Mouse (Mus musculus) stomach, postnatal 0 days (tissue): ENCODE measurements at regions not wholly inside any gene's neighbourhood (a gene's known extent, or its start where the extent isn't known, plus 50 kb on each side); places are given as distances from the start of the nearest gene placed in this dataset.

ENCODE experiments used
- ATAC-seq: fragments of 200-750 bp; cut with Nextera tagmentation; 2 replicates; pipeline ENCODE4 v1.8.0; 2017; ENCODE audit not compliant: low FRiP score, low TSS enrichment
- DNase-seq: peaks from one replicate; pipeline ENCODE4 v3.0.0-alpha.2; 2016; ENCODE audit warnings: low spot score
- H3K27ac ChIP-seq: fragments of 300-500 bp; sonication (generic); replicated peaks from 2 replicates; pipeline ENCODE4 v1.5.1; 2014; ENCODE audit warnings: mild to moderate bottlenecking, control low read depth
- H3K27me3 ChIP-seq: fragments of 300-500 bp; sonication (generic); 2 replicates; pipeline ENCODE4 v1.6.1; 2014; ENCODE audit warnings: low read length; ENCODE audit not compliant: control insufficient read depth, insufficient read depth
- H3K36me3 ChIP-seq: fragments of 300-500 bp; sonication (generic); 2 replicates; pipeline ENCODE4 v1.6.1; 2014; ENCODE audit warnings: low read length, mixed read lengths; ENCODE audit not compliant: control insufficient read depth, insufficient read depth
- H3K4me1 ChIP-seq: fragments of 300-500 bp; sonication (generic); replicated peaks from 2 replicates; pipeline ENCODE4 v1.6.1; 2014; ENCODE audit warnings: antibody characterized with exemption; ENCODE audit not compliant: control insufficient read depth, insufficient read depth
- H3K4me2 ChIP-seq: fragments of 300-500 bp; sonication (generic); replicated peaks from 2 replicates; pipeline ENCODE4 v1.6.1; 2014; ENCODE audit warnings: low read depth, mild to moderate bottlenecking, control low read depth, moderate library complexity
- H3K4me3 ChIP-seq: fragments of 300-500 bp; sonication (generic); 2 replicates; pipeline ENCODE4 v1.5.1; 2014; ENCODE audit warnings: low read depth, low read length, control low read depth
- H3K9ac ChIP-seq: fragments of 300-500 bp; sonication (generic); 2 replicates; pipeline ENCODE4 v1.6.1; 2014; ENCODE audit warnings: mild to moderate bottlenecking, low read length, control low read depth, mixed read lengths
- H3K9me3 ChIP-seq: fragments of 300-500 bp; sonication (generic); 2 replicates; pipeline ENCODE4 v1.6.1; 2016; ENCODE audit warnings: low read length; ENCODE audit not compliant: control insufficient read depth
- CTCF ChIP-seq: IDR thresholded peaks from 2 replicates; pipeline ENCODE4 v1.5.1; 2016; ENCODE audit warnings: antibody characterized with exemption, low read depth, mild to moderate bottlenecking, moderate library complexity
- EP300 ChIP-seq: optimal IDR thresholded peaks from 2 replicates; pipeline ENCODE3; 2016; ENCODE audit warnings: antibody characterized with exemption
- WGBS: fragments of 180-500 bp; shearing (Covaris S2); extraction: QIAGEN DNeasy Blood & Tissue Kit; methylation state at CpG from one replicate; pipeline ENCODE4 v1.1.7; 2014; 5-methylcytosine and 5-hydroxymethylcytosine counted together

DNA sequence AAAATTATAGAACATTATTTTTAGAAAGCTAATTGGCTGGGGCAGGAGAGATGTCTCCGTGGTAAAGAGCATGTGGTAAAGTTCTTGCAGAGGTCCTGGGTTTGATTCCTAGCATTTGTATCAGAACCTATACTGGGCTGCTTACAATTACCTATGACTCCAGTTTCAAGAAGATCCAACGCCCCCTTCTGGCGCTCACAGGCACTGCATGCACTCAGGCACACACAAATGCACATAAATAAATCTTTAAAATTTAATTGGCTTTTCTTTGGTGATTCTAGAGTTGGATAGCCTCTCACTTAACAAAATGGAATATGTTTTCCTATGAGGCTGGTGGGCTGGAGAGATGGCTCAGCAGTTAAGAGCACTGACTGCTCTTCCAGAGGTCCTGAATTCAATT lies 219.0 kb upstream of the Amigo2 start:
- no peak overlapping the region for H3K4me3 ChIP-seq
- H3K9ac ChIP-seq, result no peak overlapping the region
- H3K27me3 ChIP-seq, result no peaks in the 10 kb centered on the region
- no peaks in the 10 kb centered on the region for H3K9me3 ChIP-seq
- DNase-seq, result no peak
- no peak overlapping the region for H3K4me2 ChIP-seq
- 63% methylated on average over 3 of the region's 3 CpGs for WGBS
- no peak for TF ChIP-seq EP300
- peak; percentile 46 for TF ChIP-seq CTCF
- H3K36me3 ChIP-seq, result no peaks in the 10 kb centered on the region
- H3K27ac ChIP-seq, result no peak overlapping the region
- ATAC-seq, result no peak
- H3K4me1 ChIP-seq, result no peaks in the 10 kb centered on the region

DNA sequence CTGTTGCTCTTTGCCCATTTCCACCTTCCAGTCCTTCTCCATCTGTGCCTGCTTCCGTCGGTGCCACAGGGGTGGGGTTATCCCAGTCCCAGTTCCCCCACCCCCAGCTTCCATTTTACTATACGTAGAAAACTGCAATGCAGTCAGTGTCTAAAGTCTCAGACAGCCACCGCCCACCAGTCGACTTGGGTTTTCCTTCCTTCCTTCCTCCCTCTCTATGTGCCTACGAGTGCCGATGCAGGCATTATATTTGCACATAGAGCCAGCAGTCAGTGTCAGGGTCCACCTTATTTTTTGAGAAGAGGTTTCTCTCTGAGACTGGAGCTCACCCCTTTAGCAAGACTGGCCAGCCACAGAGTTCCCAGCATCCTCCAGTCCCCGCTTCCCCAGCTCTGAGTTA lies 218.3 kb upstream of the Amigo2 start:
- no peak overlapping the region for H3K27ac ChIP-seq
- no peaks in the 10 kb centered on the region for H3K36me3 ChIP-seq
- no peaks in the 10 kb centered on the region for H3K4me1 ChIP-seq
- no peak for ATAC-seq
- DNase-seq, result no peak
- TF ChIP-seq EP300, result no peak
- TF ChIP-seq CTCF, result no peak
- H3K4me2 ChIP-seq, result no peak overlapping the region
- no peaks in the 10 kb centered on the region for H3K9me3 ChIP-seq
- no peaks in the 10 kb centered on the region for H3K27me3 ChIP-seq
- WGBS, result 84% methylated on average over 8 of the region's 8 CpGs
- no peak overlapping the region for H3K4me3 ChIP-seq
- no peak overlapping the region for H3K9ac ChIP-seq

DNA sequence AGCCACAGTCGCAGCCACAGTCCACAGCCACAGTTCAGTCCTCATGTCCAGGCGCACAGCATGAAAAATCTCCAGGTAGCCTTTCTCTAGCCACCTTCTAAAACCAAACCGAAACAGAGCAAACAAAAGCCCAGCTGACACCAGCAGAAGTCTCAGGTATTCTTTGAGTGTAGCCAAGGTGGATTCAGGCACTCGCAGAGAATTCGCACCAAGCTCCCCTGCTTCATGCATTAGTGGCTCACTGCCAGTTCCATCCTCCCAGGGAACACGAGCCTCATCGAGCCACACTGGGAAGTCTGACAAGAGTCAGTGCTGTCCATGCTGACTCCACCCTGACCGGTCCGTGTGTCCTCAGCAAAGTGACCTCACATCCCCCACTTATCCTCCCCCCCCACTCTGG lies 217.7 kb upstream of the Amigo2 start:
- DNase-seq (no peak), ATAC-seq (no peak)
- WGBS, result 80% methylated on average over 9 of the region's 9 CpGs
- Histone ChIP-seq H3K4me1 (no peaks in the 10 kb centered on the region), H3K27me3 (no peaks in the 10 kb centered on the region), H3K4me2 (no peak overlapping the region), H3K9me3 (no peaks in the 10 kb centered on the region), H3K4me3 (no peak overlapping the region), H3K36me3 (no peaks in the 10 kb centered on the region), H3K9ac (no peak overlapping the region), H3K27ac (no peak overlapping the region)
- TF ChIP-seq EP300, result no peak
- no peak for TF ChIP-seq CTCF

DNA sequence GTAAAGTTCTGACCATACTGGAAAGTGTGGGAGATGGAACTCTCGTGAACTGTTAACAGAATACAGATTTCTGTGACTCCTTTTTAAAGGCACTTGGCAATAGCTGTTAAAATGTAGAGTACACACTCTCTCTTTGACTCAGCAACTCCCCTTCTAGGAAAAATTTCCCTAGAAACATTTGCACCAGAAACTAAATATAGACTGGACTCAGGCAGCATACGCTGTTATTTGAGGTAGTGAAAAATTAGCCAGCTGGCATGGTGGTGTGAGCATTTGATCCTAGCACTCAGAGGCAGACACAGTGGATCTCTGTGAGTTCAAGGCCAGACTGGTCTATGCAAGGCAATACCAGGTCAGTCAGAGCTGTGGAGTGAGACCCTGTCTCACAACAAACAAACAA lies 215.5 kb upstream of the Amigo2 start:
- DNase-seq (no peak), ATAC-seq (no peak)
- no peaks in the 10 kb centered on the region for H3K36me3 ChIP-seq
- no peaks in the 10 kb centered on the region for H3K9me3 ChIP-seq
- H3K4me1 ChIP-seq, result no peaks in the 10 kb centered on the region
- no peak overlapping the region for H3K9ac ChIP-seq
- H3K4me2 ChIP-seq, result no peak overlapping the region
- no peak overlapping the region for H3K4me3 ChIP-seq
- H3K27me3 ChIP-seq, result no peaks in the 10 kb centered on the region
- no peak overlapping the region for H3K27ac ChIP-seq
- TF ChIP-seq CTCF (no peak), EP300 (no peak)
- WGBS, result 48% methylated on average over 2 of the region's 2 CpGs

DNA sequence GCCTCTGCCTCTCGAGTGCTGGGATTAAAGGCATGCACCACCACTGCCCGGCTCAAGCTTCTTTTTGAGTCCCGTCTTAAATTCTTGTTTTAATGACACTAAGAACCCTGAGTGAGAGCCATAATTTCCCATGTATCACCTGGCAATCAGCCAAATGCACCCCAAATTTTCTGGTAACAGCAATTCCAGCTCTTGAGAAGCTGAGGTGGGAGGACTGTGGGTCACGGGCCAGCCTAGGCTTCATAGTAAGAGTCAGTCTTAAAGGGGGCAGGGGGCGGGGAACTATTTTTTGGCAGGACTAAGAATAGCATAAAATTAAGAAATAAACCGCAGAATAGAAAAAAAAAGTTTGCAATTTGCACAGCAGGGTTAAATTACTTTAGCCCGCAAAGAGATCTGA lies 214.9 kb upstream of the Amigo2 start:
- Histone ChIP-seq H3K9ac (no peak overlapping the region), H3K4me2 (no peak overlapping the region), H3K4me1 (no peaks in the 10 kb centered on the region), H3K36me3 (no peaks in the 10 kb centered on the region), H3K27ac (no peak overlapping the region), H3K27me3 (no peaks in the 10 kb centered on the region), H3K9me3 (no peaks in the 10 kb centered on the region), H3K4me3 (no peak overlapping the region)
- TF ChIP-seq CTCF (no peak), EP300 (no peak)
- ATAC-seq, result no peak
- DNase-seq, result no peak
- 79% methylated on average over 7 of the region's 7 CpGs for WGBS

DNA sequence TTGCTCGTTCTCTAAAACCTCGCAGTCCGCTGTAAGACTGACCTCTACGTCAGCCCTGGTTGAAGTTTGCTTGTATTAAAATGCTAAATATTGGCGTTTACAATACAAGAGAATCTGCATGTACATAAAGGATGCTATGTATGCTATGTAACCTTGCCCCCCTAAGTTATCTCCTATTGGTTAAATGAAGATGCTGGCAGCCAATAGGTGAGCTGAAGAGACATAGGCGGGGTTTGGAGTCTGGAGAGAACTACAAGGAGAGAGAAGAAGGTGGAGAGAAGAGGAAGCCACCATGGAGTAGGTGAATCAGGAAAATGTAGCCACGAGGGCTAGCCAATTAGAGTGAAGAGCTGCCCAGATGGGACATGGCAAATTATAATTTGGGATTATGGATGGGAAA lies 214.0 kb upstream of the Amigo2 start:
- H3K27me3 ChIP-seq, result no peaks in the 10 kb centered on the region
- WGBS, result 83% methylated on average over 7 of the region's 7 CpGs
- H3K36me3 ChIP-seq, result no peaks in the 10 kb centered on the region
- H3K4me1 ChIP-seq, result no peaks in the 10 kb centered on the region
- no peak for DNase-seq
- no peak overlapping the region for H3K9ac ChIP-seq
- H3K27ac ChIP-seq, result no peak overlapping the region
- no peak overlapping the region for H3K4me2 ChIP-seq
- TF ChIP-seq CTCF, result no peak
- no peak for TF ChIP-seq EP300
- H3K9me3 ChIP-seq, result no peaks in the 10 kb centered on the region
- no peak for ATAC-seq
- H3K4me3 ChIP-seq, result no peak overlapping the region

DNA sequence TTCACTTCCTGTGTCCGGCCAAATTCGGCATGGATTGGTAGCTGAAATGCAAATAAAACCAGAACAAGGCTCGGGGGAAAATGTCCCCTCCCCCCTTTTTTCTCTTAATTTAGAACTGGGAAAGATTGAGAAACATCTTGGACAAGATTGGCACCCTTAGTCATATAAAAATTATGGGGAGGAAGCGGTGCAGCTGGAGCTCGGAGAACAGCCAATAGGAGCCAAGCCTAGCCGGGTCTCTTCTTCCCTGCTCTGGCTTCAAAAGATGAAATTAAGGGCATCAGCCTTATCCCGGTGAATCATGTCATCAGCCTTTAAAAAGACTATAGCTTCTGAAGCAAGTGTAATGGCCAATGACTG lies 213.3 kb upstream of the Amigo2 start:
- no peak for DNase-seq
- Histone ChIP-seq H3K4me3 (no peak overlapping the region), H3K9ac (no peak overlapping the region), H3K27me3 (no peaks in the 10 kb centered on the region), H3K4me2 (no peak overlapping the region), H3K36me3 (no peaks in the 10 kb centered on the region), H3K4me1 (no peaks in the 10 kb centered on the region), H3K9me3 (no peaks in the 10 kb centered on the region), H3K27ac (no peak overlapping the region)
- 76% methylated on average over 7 of the region's 7 CpGs for WGBS
- ATAC-seq, result no peak
- no peak for TF ChIP-seq CTCF
- no peak for TF ChIP-seq EP300
